Mouse (Mus musculus): ENCODE results near the gene Gm3371. TPM values are rescaled to one million over a fixed set of nuclear protein-coding genes. Genes with fewer than 3 reads are reported as not detected.
"Not testable (repeated sequence)": the region's sequence is repeated elsewhere in the genome, so short reads cannot be mapped to it uniquely, and the experiment has no call there.

The Gm3371 gene
- total RNA-seq (2021) (not detected), polyA plus RNA-seq (2012; rRNA removed) (not detected in 2 replicates)
- long read RNA-seq = 0 reads

DNA sequence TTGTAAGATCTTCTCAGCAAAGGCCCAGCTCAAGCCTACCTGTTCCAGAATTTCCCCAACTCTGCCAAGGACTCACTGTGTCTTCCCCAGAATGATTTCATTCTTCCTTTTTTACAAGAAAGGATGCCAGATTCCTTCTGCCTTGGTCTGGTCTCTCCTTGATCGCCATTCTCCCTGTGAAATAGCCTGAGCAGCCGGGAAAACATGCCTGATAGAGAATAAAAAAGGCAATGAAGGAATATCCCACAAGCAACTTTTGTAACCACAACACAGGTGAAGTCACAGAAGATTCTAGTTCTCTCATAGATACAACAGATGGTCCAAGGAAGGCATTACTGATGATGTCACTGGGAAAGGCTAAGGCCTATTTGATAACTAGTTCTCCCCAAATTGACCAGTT, at the start of gene Gm3371:
Gene Gm3371 (minus strand): TSS at position 101 of the 400 bp plus-strand sequence.
- not testable (repeated sequence) for DNase-seq

DNA sequence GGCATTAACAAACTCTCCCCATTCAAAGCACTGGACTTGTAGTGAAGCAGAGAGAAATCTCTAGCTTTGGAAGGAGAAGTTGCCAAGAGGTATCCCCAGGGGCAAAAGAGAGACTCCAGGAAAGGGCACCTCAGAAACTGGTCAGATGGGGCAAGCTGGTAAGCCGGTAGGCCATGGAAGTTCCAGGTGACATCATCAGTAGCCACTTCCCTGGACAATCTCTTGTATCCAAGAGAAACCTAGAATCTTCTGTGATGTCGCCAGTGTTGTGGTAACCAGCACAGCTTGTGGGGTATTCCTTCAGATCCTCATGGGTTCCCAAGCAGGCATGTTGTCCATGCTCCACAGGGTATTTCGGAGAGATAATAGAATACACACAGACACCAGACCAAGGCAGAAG, 22.8 kb upstream of the Gm3371 start, which contains the start of gene Gm8232:
Gene Gm8232 (plus strand): TSS at position 301 of the 400 bp plus-strand sequence.
- DNase-seq = not testable (repeated sequence)

DNA sequence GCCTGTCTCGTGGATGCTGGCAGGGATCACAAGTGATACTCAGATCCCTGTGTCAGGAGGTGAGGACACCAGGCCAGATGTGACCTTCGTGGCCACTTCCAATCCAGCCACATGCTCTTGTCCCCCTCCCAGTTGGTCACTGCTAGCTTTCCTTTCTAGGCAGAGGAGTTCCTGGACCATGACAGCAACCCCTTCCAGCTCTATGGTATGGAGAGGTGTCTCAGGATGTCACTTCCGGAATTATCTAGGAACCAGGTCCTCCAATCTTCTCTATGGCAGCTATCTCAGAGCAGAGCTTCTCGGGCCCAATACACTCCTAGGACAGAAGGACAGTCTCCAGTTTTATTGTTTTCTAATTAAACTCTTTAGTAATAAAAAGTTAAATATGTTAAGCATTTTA, 26.3 kb downstream of the Gm3371 start:
- not testable (repeated sequence) for DNase-seq

DNA sequence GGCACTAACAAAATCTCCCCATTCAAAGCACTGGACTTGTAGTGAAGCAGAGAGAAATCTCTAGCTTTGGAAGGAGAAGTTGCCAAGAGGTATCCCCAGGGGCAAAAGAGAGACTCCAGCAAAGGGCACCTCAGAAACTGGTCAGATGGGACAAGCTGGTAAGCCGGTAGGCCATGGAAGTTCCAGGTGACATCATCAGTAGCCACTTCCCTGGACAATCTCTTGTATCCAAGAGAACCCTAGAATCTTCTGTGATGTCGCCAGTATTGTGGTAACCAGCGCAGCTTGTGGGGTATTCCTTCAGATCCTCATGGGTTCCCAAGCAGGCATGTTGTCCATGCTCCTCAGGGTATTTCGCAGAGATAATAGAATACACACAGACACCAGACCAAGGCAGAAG, 45.4 kb downstream of the Gm3371 start, which contains the start of gene Gm8229:
Gene Gm8229 (plus strand): TSS at position 301 of the 400 bp plus-strand sequence.
- DNase-seq = not testable (repeated sequence)

DNA sequence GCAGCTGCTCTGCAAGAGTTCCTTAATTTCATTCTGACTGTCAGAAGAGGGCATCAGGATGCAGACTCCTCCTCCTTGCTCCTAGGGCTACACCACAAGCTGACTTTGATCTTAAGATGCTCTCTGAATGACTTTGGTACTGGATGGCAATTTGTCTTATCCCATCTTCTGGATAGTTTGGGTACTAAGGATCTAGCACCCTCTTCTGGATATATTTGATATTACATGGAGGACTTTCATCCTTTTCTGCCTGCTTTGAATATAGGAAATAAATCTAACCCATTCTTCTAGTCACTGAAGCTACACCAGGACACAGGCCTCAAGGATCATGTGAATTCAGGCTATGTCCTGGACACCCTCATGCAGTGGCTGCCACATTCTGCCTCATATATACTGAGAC, 48.2 kb downstream of the Gm3371 start:
- not testable (repeated sequence) for DNase-seq

DNA sequence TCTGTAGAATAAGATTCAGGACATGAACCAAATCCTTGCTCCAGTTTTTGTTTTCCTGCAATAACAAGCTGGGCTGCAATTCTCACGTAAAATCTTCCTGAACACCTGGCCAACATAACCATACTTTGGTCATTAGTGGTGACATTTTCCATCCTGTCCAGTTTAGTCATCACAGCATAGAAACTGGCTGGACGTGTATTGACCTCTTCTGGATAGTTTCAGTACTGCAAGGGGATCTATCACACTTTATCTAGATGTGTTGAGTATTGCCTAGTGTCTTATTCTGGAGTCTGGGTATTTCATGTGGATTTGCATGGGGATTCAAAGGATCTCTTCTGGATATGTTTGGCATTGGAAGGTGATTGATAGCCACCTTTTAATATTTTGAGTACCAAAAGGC, 49.1 kb downstream of the Gm3371 start:
- DNase-seq = not testable (repeated sequence)

Other genes with a start within 250 kb of the Gm3371 start
- gene Gm8212, start 213.0 kb downstream of the Gm3371 start, total RNA-seq (2021) = not detected
- not detected in 2 replicates for gene Gm8212, start 213.0 kb downstream of the Gm3371 start, polyA plus RNA-seq (2012; rRNA removed)
- not detected for gene 4930503E14Rik, start 197.4 kb downstream of the Gm3371 start, total RNA-seq (2021)
- gene 4930503E14Rik, start 197.4 kb downstream of the Gm3371 start, polyA plus RNA-seq (2012; rRNA removed) = not detected in 2 replicates
- gene Gm8220, start 125.1 kb downstream of the Gm3371 start, total RNA-seq (2021) = not detected
- not detected in 2 replicates for gene Gm8220, start 125.1 kb downstream of the Gm3371 start, polyA plus RNA-seq (2012; rRNA removed)
- not detected for gene Gm5930, start 72.1 kb downstream of the Gm3371 start, total RNA-seq (2021)
- not detected in 2 replicates for gene Gm5930, start 72.1 kb downstream of the Gm3371 start, polyA plus RNA-seq (2012; rRNA removed)
- not detected for gene Gm8229, start 45.3 kb downstream of the Gm3371 start, total RNA-seq (2021)
- not detected in 2 replicates for gene Gm8229, start 45.3 kb downstream of the Gm3371 start, polyA plus RNA-seq (2012; rRNA removed)
- gene Gm8232, start 22.9 kb upstream of the Gm3371 start, total RNA-seq (2021) = not detected
- gene Gm8232, start 22.9 kb upstream of the Gm3371 start, polyA plus RNA-seq (2012; rRNA removed) = not detected in 2 replicates
- gene BC061237, start 81.8 kb upstream of the Gm3371 start, total RNA-seq (2021) = not detected
- gene BC061237, start 81.8 kb upstream of the Gm3371 start, polyA plus RNA-seq (2012; rRNA removed) = not detected in 2 replicates
- not detected for gene Gm17093, start 107.6 kb upstream of the Gm3371 start, total RNA-seq (2021)
- gene Gm17093, start 107.6 kb upstream of the Gm3371 start, polyA plus RNA-seq (2012; rRNA removed) = not detected in 2 replicates
- gene Gm8247, start 172.5 kb upstream of the Gm3371 start, total RNA-seq (2021) = not detected
- not detected in 2 replicates for gene Gm8247, start 172.5 kb upstream of the Gm3371 start, polyA plus RNA-seq (2012; rRNA removed)
- not detected for gene Gm5624, start 217.2 kb upstream of the Gm3371 start, total RNA-seq (2021)
- not detected in 2 replicates for gene Gm5624, start 217.2 kb upstream of the Gm3371 start, polyA plus RNA-seq (2012; rRNA removed)

Data from adrenal gland, adult 2 months (tissue).